Mouse (Mus musculus) c-Kit-negative CD71-positive TER-119-positive erythroid progenitor cells, embryonic 14.5 days (primary cell): ENCODE measurements around the gene Reps1.
"Not testable (repeated sequence)": the region's sequence is repeated elsewhere in the genome, so short reads cannot be mapped to it uniquely, and the experiment has no call there.

ENCODE experiments used
- DNase-seq: peaks from one replicate; pipeline ENCODE4 v3.0.0-alpha.2; 2013; ENCODE audit warnings: low read depth, low spot score

Reps1 gene

DNA sequence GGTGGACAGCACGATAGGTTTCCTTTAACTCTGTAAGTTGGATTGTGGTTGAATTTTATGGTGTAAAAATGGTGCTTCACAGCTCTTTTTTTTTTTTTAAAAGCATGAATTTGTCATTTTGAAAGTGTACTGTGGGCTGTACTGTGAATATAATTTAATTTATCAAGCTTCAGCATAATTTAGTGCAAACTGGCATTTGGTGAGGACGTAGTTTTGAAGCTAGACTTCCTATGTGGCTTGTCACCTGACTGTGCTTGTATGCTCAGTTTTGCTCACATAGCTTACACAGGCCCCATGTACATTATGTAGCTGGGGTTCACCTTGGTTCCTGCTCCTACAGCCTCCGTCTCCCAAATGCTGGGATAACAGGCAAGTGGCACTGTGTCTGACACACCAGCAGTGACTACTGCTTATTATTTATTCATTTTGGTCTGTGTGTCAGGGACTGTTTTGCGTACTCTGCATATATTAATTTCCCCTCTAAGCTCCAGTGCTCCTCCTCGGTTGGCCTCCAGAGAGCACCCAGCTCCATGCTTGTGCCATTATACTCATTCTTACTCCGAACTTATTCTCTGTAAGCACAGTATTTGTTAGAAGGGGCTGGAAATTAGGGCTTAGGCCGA, 9.1 kb downstream of the Reps1 start:
- no peak for DNase-seq

- DNase-seq = no peak
Observed at GRCm38 (mm10) chr10:18066031-18066439, 10.4 kb downstream of the Reps1 start.

GRCm38 (mm10) chr10:18067761-18068446, 12.2 kb downstream of the Reps1 start:
- DNase-seq = no peak

DNA sequence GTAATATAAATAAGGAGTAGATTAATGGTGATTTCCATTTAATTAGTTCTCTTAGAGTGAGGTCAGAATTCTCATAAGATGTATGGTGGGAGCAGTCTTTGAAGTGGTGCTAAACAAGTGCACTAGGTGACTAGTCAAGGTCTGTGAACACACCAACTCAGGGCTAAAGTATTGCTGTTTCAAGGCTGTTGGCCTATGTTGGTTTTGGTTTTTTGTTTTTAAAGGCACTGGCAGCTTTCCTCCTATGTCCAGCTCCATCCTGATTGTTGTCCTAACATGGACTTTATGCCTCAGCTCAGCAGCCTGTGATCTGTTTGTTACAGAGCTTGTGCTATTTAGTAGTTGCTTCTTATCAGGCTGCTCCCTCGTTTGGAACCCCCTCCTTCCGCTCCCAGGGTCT, 13.2 kb downstream of the Reps1 start:
- DNase-seq = no peak

DNA sequence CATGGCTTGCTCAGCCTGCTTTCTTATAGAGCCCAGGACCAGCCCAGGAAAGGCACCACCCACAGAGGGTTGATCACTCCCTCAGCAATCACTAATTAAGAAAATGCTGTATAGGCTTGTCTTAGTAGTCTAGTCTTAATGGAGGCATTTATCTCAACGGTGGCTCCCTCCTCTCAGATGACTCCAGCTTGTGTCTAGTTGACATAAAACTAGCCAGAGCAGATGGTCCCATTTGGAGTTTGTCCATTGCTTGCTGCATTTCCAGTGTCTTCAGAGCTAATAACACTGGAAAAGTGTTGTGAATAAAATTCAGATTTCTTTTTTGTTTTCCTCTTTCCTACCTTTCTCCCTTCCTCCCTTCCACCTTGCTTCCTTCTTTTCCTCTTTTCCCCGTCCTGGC, 13.9 kb downstream of the Reps1 start:
- DNase-seq = no peak

GRCm38 (mm10) chr10:18070144-18070543, 14.5 kb downstream of the Reps1 start:
- no peak for DNase-seq

DNA sequence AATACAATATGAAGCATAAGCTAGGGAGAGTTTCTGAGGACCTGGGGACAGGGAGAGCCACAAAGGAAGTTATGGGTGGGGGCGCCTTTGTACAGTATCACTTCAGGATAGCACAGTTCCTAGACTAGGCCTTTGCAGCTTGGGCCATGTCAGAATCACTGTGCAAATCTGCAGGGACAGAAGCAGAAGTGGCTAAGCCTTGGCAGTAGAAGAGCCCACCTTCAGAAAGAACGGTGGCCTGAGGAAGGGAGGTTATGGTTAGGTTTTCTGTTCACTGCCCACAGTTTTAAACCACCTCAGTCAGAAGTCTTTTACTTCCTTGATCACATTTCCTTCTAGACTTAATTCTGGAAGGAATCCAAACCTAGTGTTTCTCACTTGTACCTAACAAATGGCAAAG, 15.0 kb downstream of the Reps1 start:
- DNase-seq = no peak

- no peak for DNase-seq
Observed at GRCm38 (mm10) chr10:18072871-18073270, 17.2 kb downstream of the Reps1 start.

GRCm38 (mm10) chr10:18074383-18075075, 18.9 kb downstream of the Reps1 start:
- no peak for DNase-seq

GRCm38 (mm10) chr10:18075845-18076244, 20.2 kb downstream of the Reps1 start:
- DNase-seq = no peak

GRCm38 (mm10) chr10:18081536-18081935, 25.9 kb downstream of the Reps1 start:
- DNase-seq = no peak

DNA sequence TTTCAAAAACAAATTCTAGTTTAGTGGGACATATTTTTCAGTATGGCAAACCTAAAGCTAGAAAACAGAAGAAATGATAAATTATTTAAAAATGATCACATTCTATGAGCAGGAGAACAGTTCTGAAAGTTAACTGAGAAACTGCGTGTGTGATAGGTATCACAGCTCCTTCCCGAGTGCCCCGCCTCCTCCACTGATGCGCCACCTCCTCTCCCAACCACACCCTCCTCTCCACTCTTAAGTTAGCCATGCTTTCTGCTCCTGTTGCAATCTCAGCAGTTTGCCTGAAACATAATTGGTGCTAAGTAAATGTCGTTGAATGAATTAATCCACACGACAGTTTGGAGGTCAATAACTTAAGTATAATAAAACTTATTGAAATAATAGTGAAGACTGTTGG, 27.1 kb downstream of the Reps1 start:
- no peak for DNase-seq

DNA sequence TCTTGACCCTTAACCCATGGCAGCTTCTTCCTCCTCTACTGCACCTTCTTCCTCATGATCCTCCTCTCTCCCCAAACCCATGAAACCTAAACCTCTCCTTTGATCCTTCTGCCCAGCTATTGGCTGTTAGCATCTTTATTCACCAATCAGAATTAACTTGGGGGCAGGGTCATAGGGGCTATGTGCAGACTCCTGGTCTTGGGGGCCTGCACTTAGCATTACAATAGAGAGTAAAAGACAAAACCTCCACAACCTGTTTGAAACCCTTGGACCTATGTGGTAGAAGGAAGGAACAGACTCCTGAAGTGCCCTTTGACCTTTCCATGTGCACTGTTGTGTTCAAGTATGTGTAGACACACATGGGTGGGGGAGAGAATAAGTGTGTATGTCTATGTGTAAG, 35.0 kb downstream of the Reps1 start:
- no peak for DNase-seq

DNA sequence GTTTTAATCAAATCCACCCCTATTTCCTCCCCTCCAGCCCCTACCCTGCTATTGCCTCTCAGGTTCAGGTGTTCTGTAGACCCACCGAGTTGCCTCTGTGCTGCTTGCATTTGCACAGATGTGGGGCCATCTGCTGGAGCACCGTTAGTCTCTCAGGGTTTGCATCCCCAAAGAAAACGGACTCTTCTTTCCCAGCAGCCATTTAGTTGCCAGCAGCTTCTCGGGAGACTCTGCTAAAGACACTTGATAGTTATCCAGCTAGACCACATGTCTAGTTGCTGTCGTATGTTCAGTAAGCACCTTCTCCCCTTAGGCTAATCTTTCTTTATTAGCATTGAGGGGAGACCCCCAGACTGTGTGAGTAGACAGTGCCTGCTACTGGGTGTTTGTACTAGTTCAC, 46.5 kb downstream of the Reps1 start:
- no peak for DNase-seq

GRCm38 (mm10) chr10:18107471-18107870, 51.8 kb downstream of the Reps1 start:
- no peak for DNase-seq

DNA sequence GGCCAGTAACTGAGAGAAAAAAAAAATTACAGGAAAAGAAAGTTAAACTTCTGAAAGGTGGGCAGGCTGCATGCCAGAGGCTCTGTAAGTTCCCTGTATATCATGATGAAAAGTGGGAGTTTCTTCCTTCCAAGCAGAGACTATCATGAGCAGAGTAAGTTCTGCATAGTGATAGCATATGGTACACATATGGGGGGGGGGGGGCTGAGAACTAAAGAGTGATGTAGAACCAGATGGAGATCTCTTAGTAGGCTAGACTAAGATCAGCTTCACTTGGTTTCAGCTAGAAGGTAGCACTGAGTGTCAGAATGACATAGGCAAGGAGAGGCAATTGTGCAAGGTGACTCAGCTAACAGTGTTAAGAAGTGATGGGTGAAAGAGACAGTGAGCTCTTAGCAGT, 55.3 kb downstream of the Reps1 start:
- no peak for DNase-seq

- DNase-seq = no peak
Observed at GRCm38 (mm10) chr10:18113473-18114093, 57.9 kb downstream of the Reps1 start.

DNA sequence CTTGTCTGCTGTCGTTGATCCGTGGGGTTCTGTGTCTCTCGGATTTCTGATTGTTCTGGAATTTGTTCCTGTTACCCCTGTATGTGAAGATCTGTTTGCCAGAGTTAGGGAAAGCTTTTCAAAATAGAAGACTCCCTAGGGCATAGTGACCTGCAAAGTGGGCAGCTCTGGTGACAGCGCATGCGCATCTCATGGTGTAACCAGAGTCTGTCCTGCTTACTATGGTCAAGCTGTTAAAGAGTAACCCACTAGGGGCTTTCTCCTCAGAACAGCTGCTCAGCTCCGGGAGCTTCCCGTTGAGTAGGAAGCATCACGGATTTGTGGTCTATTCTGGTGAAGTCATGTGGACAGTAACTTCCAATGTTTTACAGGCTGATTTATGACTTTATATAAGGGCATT, 62.7 kb downstream of the Reps1 start:
- DNase-seq = no peak

- DNase-seq = no peak
Observed at GRCm38 (mm10) chr10:18130276-18130675, 74.6 kb downstream of the Reps1 start.

DNA sequence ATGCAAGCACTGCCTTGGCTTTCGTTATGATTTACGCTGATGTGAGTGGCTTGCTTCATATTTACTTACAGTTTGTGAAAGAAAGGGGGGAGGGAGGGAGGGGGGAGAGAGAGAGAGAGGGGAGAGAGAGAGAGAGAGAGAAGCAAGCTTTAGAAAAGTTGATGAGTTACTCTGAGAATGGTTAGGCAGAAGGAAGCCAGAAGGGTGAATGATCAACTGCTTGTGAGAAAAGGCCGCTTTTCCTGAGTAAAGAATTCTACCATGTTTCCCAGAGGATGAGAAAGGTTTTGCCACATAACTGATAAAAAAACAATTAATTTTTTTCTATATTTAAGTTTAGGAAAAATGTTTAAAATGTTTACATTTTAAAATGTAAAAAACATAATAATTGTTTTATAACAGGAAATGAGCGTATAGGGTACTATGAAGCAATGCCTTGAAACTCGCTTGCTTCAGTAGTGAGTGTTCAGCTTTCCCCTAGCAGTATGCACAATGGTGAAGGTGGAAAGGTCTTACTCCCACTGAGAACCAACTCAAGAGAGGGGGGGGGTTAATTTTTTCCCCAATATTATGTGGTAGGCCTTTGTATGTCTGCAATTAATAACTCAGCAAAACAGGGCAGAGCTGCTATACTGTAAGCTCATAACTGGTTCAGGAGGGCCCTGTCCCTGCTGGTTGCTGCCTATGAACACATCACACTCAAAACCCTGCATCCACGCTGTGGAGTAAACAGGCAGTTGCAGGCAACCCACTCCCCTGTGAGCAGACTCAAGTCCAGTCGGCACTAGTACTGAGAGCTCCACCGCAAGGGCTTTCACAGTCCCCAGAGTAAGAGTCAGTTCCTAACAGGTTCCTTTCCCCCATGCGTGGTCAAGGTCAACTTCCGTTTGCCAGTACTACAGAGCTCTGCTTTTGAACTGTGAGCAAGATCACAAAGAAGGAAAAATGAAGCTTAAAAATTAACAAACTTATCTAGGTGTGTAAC, 76.3 kb downstream of the Reps1 start:
- DNase-seq = no peak

DNA sequence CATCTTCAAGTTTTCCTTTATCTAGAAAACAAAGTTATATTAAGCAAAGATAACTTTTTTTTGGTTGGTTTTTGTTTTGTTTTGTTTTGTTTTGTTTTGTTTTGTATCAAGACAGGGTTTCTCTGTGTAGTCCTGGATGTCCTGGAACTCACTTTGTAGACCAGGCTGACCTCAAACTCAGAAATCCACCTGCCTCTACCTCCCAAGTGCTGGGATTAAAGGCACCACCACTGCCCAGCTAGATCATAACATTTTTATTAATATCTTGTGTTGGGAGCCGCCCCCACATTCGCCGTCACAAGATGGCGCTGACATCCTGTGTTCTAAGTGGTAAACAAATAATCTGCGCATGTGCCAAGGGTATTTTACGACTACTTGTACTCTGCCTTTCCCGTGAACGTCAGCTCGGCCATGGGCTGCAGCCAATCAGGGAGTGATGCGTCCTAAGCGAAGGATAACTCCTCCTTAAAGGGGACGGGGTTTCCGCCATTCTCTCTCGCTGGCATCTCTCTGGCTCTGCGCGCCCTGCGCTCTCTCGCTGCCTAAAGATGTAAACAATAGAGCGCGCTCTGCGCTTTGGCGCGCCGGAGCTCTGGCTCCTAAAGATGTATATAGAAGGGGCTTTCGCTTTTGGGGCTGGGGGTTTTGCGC, 83.3 kb downstream of the Reps1 start:
- not testable (repeated sequence) for DNase-seq
